Comparison of ENCODE assay signal across 9 mouse cellular contexts in the genomic region with DNA sequence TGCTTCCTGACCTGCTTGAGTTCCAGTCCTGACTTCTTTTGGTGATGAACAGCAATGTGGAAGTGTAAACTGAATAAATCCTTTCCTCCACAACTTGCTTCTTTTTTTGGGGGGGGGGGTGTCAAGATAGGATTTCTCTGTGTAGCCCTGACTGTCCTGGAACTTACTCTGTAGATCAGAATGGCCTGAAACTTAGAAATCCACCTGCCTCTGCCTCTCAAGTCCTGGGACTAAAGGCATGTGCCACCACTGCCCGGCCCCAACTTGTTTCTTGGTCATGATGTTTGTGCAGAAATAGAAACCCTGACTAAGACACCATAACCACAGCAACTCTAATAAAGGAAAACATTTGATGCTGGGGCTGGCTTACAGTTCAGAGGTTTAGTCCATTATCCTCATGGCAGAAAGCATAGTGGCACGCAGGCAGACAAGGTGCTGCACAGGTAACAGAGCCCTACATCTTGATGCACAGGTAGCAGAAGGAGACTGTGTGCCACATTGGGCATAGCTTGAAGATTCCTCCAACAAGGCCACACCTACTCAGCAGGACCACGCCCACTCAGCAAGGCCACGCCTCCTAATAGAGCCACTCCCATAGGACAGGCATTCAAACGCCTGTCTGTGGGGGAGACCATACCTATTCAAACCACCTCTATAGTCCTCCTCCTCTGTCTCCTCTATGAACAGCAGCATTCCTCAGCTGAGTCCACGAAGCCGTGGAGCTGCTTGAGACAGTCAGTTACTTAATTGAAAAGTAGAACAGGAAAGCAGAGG. TPM values are rescaled to one million over a fixed set of nuclear protein-coding genes. Genes with fewer than 3 reads are reported as not detected.
A peak's percentile ranks its signal among the peaks of the same experiment; 100 is the strongest.
DNase-seq lines count a peak whose midpoint lies in the region; ATAC-seq and TF ChIP-seq lines count a peak whose summit lies in the region.
"Had no signal": no experiment of that assay in that cellular context is flagged by ENCODE, and none has a peak within 500 bp of the region (broad histone marks: within the 10 kb centered on the region; RNA-seq: fewer than 3 reads in every experiment).

No protein-coding gene starts in this region.

- no peak for TF ChIP-seq RAD21 in MEL (IDR thresholded peaks at IDR 0.05; ENCODE audit: low read depth, low read length)

- no peak for ATAC-seq in forebrain, embryonic 16.5 days

- H3K79me2 ChIP-seq in MEL (ENCODE audit: control insufficient read depth, insufficient read depth, low read length, poor library complexity): no peaks in the 10 kb centered on the region

- H3K9me3 ChIP-seq in MEL (replicated peaks; ENCODE audit: insufficient read depth, low read length): no peaks in the 10 kb centered on the region
- no peaks in the 10 kb centered on the region for H3K9me3 ChIP-seq in forebrain, embryonic 16.5 days (ENCODE audit: control insufficient read depth, low read length)
- H3K9me3 ChIP-seq: embryonic facial prominence, embryonic 12.5 days had no signal

- intact Hi-C loops in left cerebral cortex, postnatal 4 days (cut with DNase I): no loop called here

- peaks cover 11 to 21% of the 10 kb centered on the region in 2 experiments for H3K27me3 ChIP-seq in MEL (ENCODE audit: control insufficient read depth in 1 of 2, insufficient read depth in 2 of 2, low read length in 2 of 2)
- H3K27me3 ChIP-seq in forebrain, embryonic 16.5 days (replicated peaks; ENCODE audit: control insufficient read depth, insufficient read depth, low read length): no peaks in the 10 kb centered on the region
- H3K27me3 ChIP-seq: embryonic facial prominence, embryonic 12.5 days had no signal

- no peak for TF ChIP-seq EP300 in MEL (IDR thresholded peaks at IDR 0.05; ENCODE audit: low read depth in 1 of 2, low read length in 2 of 2)

- 23% methylated on average over 7 of the region's 7 CpGs for WGBS in forebrain, embryonic 16.5 days

- no peak for TF ChIP-seq POLR2A in MEL (IDR thresholded peaks at IDR 0.05; ENCODE audit: control insufficient read depth in 1 of 2, insufficient read depth in 1 of 2, low read depth in 1 of 2, low read length in 2 of 2, poor library complexity in 1 of 2)

- no peak overlapping the region for H3K4me2 ChIP-seq in forebrain, embryonic 16.5 days (ENCODE audit: low read length)
- H3K4me2 ChIP-seq: embryonic facial prominence, embryonic 12.5 days had no signal

- H3K27ac ChIP-seq in MEL (ENCODE audit: control insufficient read depth, low read depth, low read length): 0 out of 2 replicates have a peak overlapping the region, but pooled peaks have one; percentile 9
- no peak overlapping the region for H3K27ac ChIP-seq in forebrain, embryonic 16.5 days (ENCODE audit: low read length)
- H3K27ac ChIP-seq: embryonic facial prominence, embryonic 12.5 days had no signal

- H3K4me3 ChIP-seq in MEL (ENCODE audit: control insufficient read depth in 1 of 2, insufficient read depth in 1 of 2, low read depth in 2 of 2, low read length in 2 of 2): peak overlapping the region; percentile 30 to 72; a peak in 3 of 4 replicates
- no peak overlapping the region for H3K4me3 ChIP-seq in forebrain, embryonic 16.5 days (replicated peaks; ENCODE audit: low read length)
- H3K4me3 ChIP-seq: embryonic facial prominence, embryonic 12.5 days had no signal

- H3K4me1 ChIP-seq in MEL (ENCODE audit: control insufficient read depth in 1 of 2, insufficient read depth in 2 of 2, low read length in 2 of 2): peaks cover 6 to 12% of the 10 kb centered on the region in 2 experiments; a peak in 3 of 4 replicates
- H3K4me1 ChIP-seq in forebrain, embryonic 16.5 days (replicated peaks; ENCODE audit: control insufficient read depth, insufficient read depth, low read length): peaks cover 6% of the 10 kb centered on the region

- DNase-seq in CD4-positive helper T cell, adult 2 months (ENCODE audit: low read depth, low spot score): peak; percentile 62
- peak; percentile 86 for DNase-seq in MEL (ENCODE audit: low read depth, low spot score)
- peak; percentile 58 for DNase-seq in kidney, postnatal 10 days
- peak; percentile 58 to 77 for DNase-seq in natural killer cell, adult 2 months (ENCODE audit: low spot score in 2 of 2)
- DNase-seq in layer of hippocampus, postnatal 14 days (ENCODE audit: low spot score in 2 of 2): no peak
- DNase-seq in left cerebral cortex, postnatal 4 days: no peak
- no peak for DNase-seq in urinary bladder, adult 2 months (ENCODE audit: low spot score)

- H3K36me3 ChIP-seq in MEL (ENCODE audit: control insufficient read depth in 1 of 2, insufficient read depth in 2 of 2, low read length in 2 of 2): no peaks in the 10 kb centered on the region; a peak in 1 of 4 replicates
- H3K36me3 ChIP-seq in forebrain, embryonic 16.5 days (ENCODE audit: control insufficient read depth, insufficient read depth): no peaks in the 10 kb centered on the region
- H3K36me3 ChIP-seq: embryonic facial prominence, embryonic 12.5 days had no signal

- TF ChIP-seq CTCF in MEL (IDR thresholded peaks at IDR 0.05 in 2 of 3, conservative IDR thresholded peaks at IDR 0.05 in 1 of 3; ENCODE audit: control insufficient read depth in 1 of 3, insufficient read depth in 1 of 3, low read depth in 2 of 3, low read length in 3 of 3, poor library complexity in 1 of 3, severe bottlenecking in 1 of 3): no peak

- peak overlapping the region; percentile 42; the same call in 1 of the 2 replicates for H3K9ac ChIP-seq in MEL (ENCODE audit: control insufficient read depth, low read depth, low read length, poor library complexity, severe bottlenecking)
- no peak overlapping the region for H3K9ac ChIP-seq in forebrain, embryonic 16.5 days (replicated peaks; ENCODE audit: low read depth, low read length)
- H3K9ac ChIP-seq: embryonic facial prominence, embryonic 12.5 days had no signal

TF ChIP-seq in MEL, 35 proteins besides CTCF, POLR2A, EP300 and RAD21:
- no peak for TF ChIP-seq USF2 (IDR thresholded peaks at IDR 0.05; ENCODE audit: borderline replicate concordance in 1 of 2, insufficient read depth in 1 of 2, low read depth in 1 of 2, low read length in 2 of 2)
- TF ChIP-seq MAFK (IDR thresholded peaks at IDR 0.05; ENCODE audit: borderline replicate concordance, low read depth, low read length): no peak
- TF ChIP-seq SMC3 (IDR thresholded peaks at IDR 0.05; ENCODE audit: low read depth, low read length): no peak
- no peak for TF ChIP-seq ZC3H11A (IDR thresholded peaks at IDR 0.05; ENCODE audit: low read depth, low read length)
- no peak for TF ChIP-seq NELFE (IDR thresholded peaks at IDR 0.05; ENCODE audit: low read depth, low read length)
- no peak for TF ChIP-seq UBTF (IDR thresholded peaks at IDR 0.05; ENCODE audit: borderline replicate concordance, insufficient read depth, low read depth, low read length)
- no peak for TF ChIP-seq MAZ (IDR thresholded peaks at IDR 0.05; ENCODE audit: low read depth, low read length)

RNA-seq across cellular contexts. Expression of a gene that starts 1.4 kb away (rescaled TPM):
- not detected in 2 replicates for total RNA-seq in MEL (2012; rRNA removed)
- polyA plus RNA-seq in MEL (2012; ENCODE audit: insufficient read depth in 1 of 2, insufficient read length in 2 of 2, low read depth in 1 of 2, low replicate concordance in 2 of 2, missing spikeins in 1 of 2): under 1 TPM in 1 of 2 experiments, not detected in 1; 0.08 TPM
- total RNA-seq in layer of hippocampus, postnatal 14 days (2021): not detected
- total RNA-seq in left cerebral cortex, postnatal 4 days (2021): not detected
- polyA plus RNA-seq in forebrain, embryonic 16.5 days (2015; fragmentation: Nextera tagmentation; extraction: Ambion mirVana): not detected in 2 replicates
- polyA plus RNA-seq in urinary bladder, adult 2 months (2012; rRNA removed): not detected in 2 replicates

RNA-seq across cellular contexts. Expression of a gene that starts 5.3 kb away (rescaled TPM):
- 88.2 and 99.5 TPM in 2 replicates for total RNA-seq in MEL (2012; rRNA removed)
- polyA plus RNA-seq in MEL (2012; ENCODE audit: insufficient read depth in 1 of 2, insufficient read length in 2 of 2, low read depth in 1 of 2, low replicate concordance in 2 of 2, missing spikeins in 1 of 2): 100 to 1,000 TPM in 1 of 2 experiments, not detected in 1; 119 TPM
- 10 to 100 TPM; 74.8 to 76.4 TPM for total RNA-seq in layer of hippocampus, postnatal 14 days (2021)
- 10 to 100 TPM; 69.7 to 73.5 TPM for total RNA-seq in left cerebral cortex, postnatal 4 days (2021)
- polyA plus RNA-seq in forebrain, embryonic 16.5 days (2015; fragmentation: Nextera tagmentation; extraction: Ambion mirVana): 135 and 139 TPM in 2 replicates
- polyA plus RNA-seq in urinary bladder, adult 2 months (2012; rRNA removed): 118 and 128 TPM in 2 replicates

RNA-seq across cellular contexts. Expression of a gene that starts 28.7 kb away (rescaled TPM):
- 50.6 and 51.9 TPM in 2 replicates for total RNA-seq in MEL (2012; rRNA removed)
- 100 to 1,000 TPM in 1 of 2 experiments, 10 to 100 TPM in 1; 57.9 to 338 TPM for polyA plus RNA-seq in MEL (2012; ENCODE audit: insufficient read depth in 1 of 2, insufficient read length in 2 of 2, low read depth in 1 of 2, low replicate concordance in 2 of 2, missing spikeins in 1 of 2)
- total RNA-seq in layer of hippocampus, postnatal 14 days (2021): 100 to 1,000 TPM; 271 to 275 TPM
- 100 to 1,000 TPM; 288 to 305 TPM for total RNA-seq in left cerebral cortex, postnatal 4 days (2021)
- 221 and 239 TPM in 2 replicates for polyA plus RNA-seq in forebrain, embryonic 16.5 days (2015; fragmentation: Nextera tagmentation; extraction: Ambion mirVana)
- 51.2 and 52.7 TPM in 2 replicates for polyA plus RNA-seq in urinary bladder, adult 2 months (2012; rRNA removed)

RNA-seq across cellular contexts. Expression of a gene that starts 32.4 kb away (rescaled TPM):
- 0.10 and 0.23 TPM in 2 replicates for total RNA-seq in MEL (2012; rRNA removed)
- under 1 TPM in 1 of 2 experiments, not detected in 1; 0.64 TPM for polyA plus RNA-seq in MEL (2012; ENCODE audit: insufficient read depth in 1 of 2, insufficient read length in 2 of 2, low read depth in 1 of 2, low replicate concordance in 2 of 2, missing spikeins in 1 of 2)
- total RNA-seq in layer of hippocampus, postnatal 14 days (2021): 10 to 100 TPM; 11.2 to 14.0 TPM
- 10 to 100 TPM; 16.6 to 16.8 TPM for total RNA-seq in left cerebral cortex, postnatal 4 days (2021)
- 9.5 and 11.9 TPM in 2 replicates for polyA plus RNA-seq in forebrain, embryonic 16.5 days (2015; fragmentation: Nextera tagmentation; extraction: Ambion mirVana)
- polyA plus RNA-seq in urinary bladder, adult 2 months (2012; rRNA removed): 4.4 and 4.6 TPM in 2 replicates

Comparison
In these comparisons a context has a peak if more than half of its experiments do, and no peak if none do; other contexts are left out.
1. DNase-seq: peak in CD4-positive helper T cell, adult 2 months (single experiment), MEL (single experiment), kidney, postnatal 10 days (single experiment) and natural killer cell, adult 2 months (2 of 2); none in layer of hippocampus, postnatal 14 days (0 of 2), left cerebral cortex, postnatal 4 days (single experiment) and urinary bladder, adult 2 months (single experiment).